Mouse (Mus musculus): Measurements from ENCODE around the gene Sspn. TPM values are rescaled to one million over a fixed set of nuclear protein-coding genes. Genes with fewer than 3 reads are reported as not detected.

The Sspn gene
- total RNA-seq, 1 experiment, result 0.27 TPM

GRCm38 (mm10) chr6:145916401-145916800 lies 15.0 kb upstream of the Sspn start:
- Histone ChIP-seq H3K4me1 (ENCODE audit: control insufficient read depth in 2 of 2, insufficient read depth in 2 of 2, low read length in 2 of 2, poor library complexity in 1 of 2) (no peaks in the 10 kb centered on the region), H3K36me3 (ENCODE audit: control insufficient read depth, insufficient read depth, low read length, poor library complexity, severe bottlenecking) (no peaks in the 10 kb centered on the region), H3K9ac (ENCODE audit: insufficient read depth, low read depth, low read length, poor library complexity, severe bottlenecking) (no peak overlapping the region), H3K4me3 (ENCODE audit: insufficient read depth in 1 of 2, low read depth in 1 of 2, low read length in 2 of 2, poor library complexity in 1 of 2, severe bottlenecking in 1 of 2) (no peak overlapping the region), H3K9me3 (ENCODE audit: control insufficient read depth, insufficient read depth, low read depth, low read length) (no peaks in the 10 kb centered on the region), H3K27ac (ENCODE audit: insufficient read depth, low read depth, low read length, poor library complexity, severe bottlenecking) (no peak overlapping the region)
- in situ Hi-C loops (cut with MboI; ENCODE audit: low sequenced_read_pairs in 2 of 2, unreplicated experiment in 2 of 2), result no loop called here
- no peak for TF ChIP-seq ZC3H11A (IDR thresholded peaks at IDR 0.05; ENCODE audit: borderline replicate concordance, low read depth, low read length)
- no peak for TF ChIP-seq MAFK (IDR thresholded peaks at IDR 0.05; ENCODE audit: insufficient read depth, low read depth, low read length)
- no peak for TF ChIP-seq CHD2 (IDR thresholded peaks at IDR 0.05; ENCODE audit: low read depth, low read length)
- no peak for TF ChIP-seq ZNF384 (IDR thresholded peaks at IDR 0.05; ENCODE audit: low read depth, low read length)
- no peak for TF ChIP-seq HCFC1 (IDR thresholded peaks at IDR 0.05; ENCODE audit: borderline replicate concordance, insufficient read depth, low read length)
- no peak for DNase-seq (ENCODE audit: low read depth, low spot score)

- Histone ChIP-seq H3K36me3 (ENCODE audit: control insufficient read depth, insufficient read depth, low read length, poor library complexity, severe bottlenecking) (no peaks in the 10 kb centered on the region), H3K9ac (ENCODE audit: insufficient read depth, low read depth, low read length, poor library complexity, severe bottlenecking) (no peak overlapping the region), H3K9me3 (ENCODE audit: control insufficient read depth, insufficient read depth, low read depth, low read length) (no peaks in the 10 kb centered on the region), H3K4me1 (ENCODE audit: control insufficient read depth in 2 of 2, insufficient read depth in 2 of 2, low read length in 2 of 2, poor library complexity in 1 of 2) (no peaks in the 10 kb centered on the region), H3K27ac (ENCODE audit: insufficient read depth, low read depth, low read length, poor library complexity, severe bottlenecking) (no peak overlapping the region), H3K4me3 (ENCODE audit: insufficient read depth in 1 of 2, low read depth in 1 of 2, low read length in 2 of 2, poor library complexity in 1 of 2, severe bottlenecking in 1 of 2) (no peak overlapping the region)
- in situ Hi-C loops (cut with MboI; ENCODE audit: low sequenced_read_pairs in 2 of 2, unreplicated experiment in 2 of 2), result no loop called here
- DNase-seq (ENCODE audit: low read depth, low spot score), result no peak
- no peak for TF ChIP-seq CHD2 (IDR thresholded peaks at IDR 0.05; ENCODE audit: low read depth, low read length)
- TF ChIP-seq ZNF384 (IDR thresholded peaks at IDR 0.05; ENCODE audit: low read depth, low read length), result no peak
- no peak for TF ChIP-seq MAFK (IDR thresholded peaks at IDR 0.05; ENCODE audit: insufficient read depth, low read depth, low read length)
- TF ChIP-seq ZC3H11A (IDR thresholded peaks at IDR 0.05; ENCODE audit: borderline replicate concordance, low read depth, low read length), result no peak
- TF ChIP-seq HCFC1 (IDR thresholded peaks at IDR 0.05; ENCODE audit: borderline replicate concordance, insufficient read depth, low read length), result no peak
These were observed 13.2 kb upstream of the Sspn start for GRCm38 (mm10) chr6:145918236-145918635.

GRCm38 (mm10) chr6:145923594-145923993 lies 7.8 kb upstream of the Sspn start:
- no peak overlapping the region for H3K27ac ChIP-seq (ENCODE audit: insufficient read depth, low read depth, low read length, poor library complexity, severe bottlenecking)
- no peaks in the 10 kb centered on the region for H3K4me1 ChIP-seq (ENCODE audit: control insufficient read depth in 2 of 2, insufficient read depth in 2 of 2, low read length in 2 of 2, poor library complexity in 1 of 2)
- H3K36me3 ChIP-seq (ENCODE audit: control insufficient read depth, insufficient read depth, low read length, poor library complexity, severe bottlenecking), result no peaks in the 10 kb centered on the region
- DNase-seq (ENCODE audit: low read depth, low spot score), result no peak
- in situ Hi-C loops (cut with MboI; ENCODE audit: low sequenced_read_pairs in 2 of 2, unreplicated experiment in 2 of 2), result no loop called here
- no peak overlapping the region for H3K9ac ChIP-seq (ENCODE audit: insufficient read depth, low read depth, low read length, poor library complexity, severe bottlenecking)
- no peaks in the 10 kb centered on the region for H3K9me3 ChIP-seq (ENCODE audit: control insufficient read depth, insufficient read depth, low read depth, low read length)
- H3K4me3 ChIP-seq (ENCODE audit: insufficient read depth in 1 of 2, low read depth in 1 of 2, low read length in 2 of 2, poor library complexity in 1 of 2, severe bottlenecking in 1 of 2), result no peak overlapping the region
- no peak for TF ChIP-seq MAFK (IDR thresholded peaks at IDR 0.05; ENCODE audit: insufficient read depth, low read depth, low read length)

DNA sequence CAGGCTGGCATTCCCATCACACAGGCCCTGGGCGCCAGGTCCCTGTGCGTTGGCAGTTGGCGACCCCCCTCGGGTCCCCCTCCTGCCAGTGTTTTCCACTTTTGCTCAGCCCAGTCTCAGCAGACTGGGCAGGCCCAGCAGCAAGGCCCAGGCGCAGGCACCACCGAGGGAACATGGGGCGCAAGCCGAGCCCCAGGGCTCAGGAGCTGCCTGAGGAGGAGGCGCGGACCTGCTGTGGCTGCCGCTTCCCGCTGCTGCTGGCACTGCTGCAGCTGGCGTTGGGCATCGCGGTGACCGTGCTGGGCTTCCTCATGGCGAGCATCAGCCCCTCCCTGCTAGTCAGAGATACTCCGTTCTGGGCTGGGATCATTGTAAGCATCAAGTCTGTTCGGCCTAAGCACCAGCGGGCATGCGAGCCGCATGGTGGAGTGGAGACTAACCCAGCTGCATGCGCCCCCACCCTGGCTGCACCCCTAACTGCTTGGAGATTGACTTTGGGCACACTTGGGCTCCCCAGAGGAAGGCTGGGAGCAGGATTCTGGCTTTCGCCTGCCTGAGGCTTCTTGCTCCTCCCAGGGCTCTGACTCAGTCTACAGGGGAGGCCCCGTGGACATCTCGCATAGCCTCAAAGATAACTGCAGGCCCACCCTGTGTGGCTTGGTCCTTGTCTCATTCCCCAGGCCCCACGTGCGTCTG lies 2.7 kb downstream of the Sspn start:
- Histone ChIP-seq H3K27ac (ENCODE audit: insufficient read depth, low read depth, low read length, poor library complexity, severe bottlenecking) (no peak overlapping the region), H3K36me3 (ENCODE audit: control insufficient read depth, insufficient read depth, low read length, poor library complexity, severe bottlenecking) (no peaks in the 10 kb centered on the region), H3K4me3 (ENCODE audit: insufficient read depth in 1 of 2, low read depth in 1 of 2, low read length in 2 of 2, poor library complexity in 1 of 2, severe bottlenecking in 1 of 2) (peak overlapping the region; percentile 52 to 58), H3K9me3 (ENCODE audit: control insufficient read depth, insufficient read depth, low read depth, low read length) (no peaks in the 10 kb centered on the region), H3K9ac (ENCODE audit: insufficient read depth, low read depth, low read length, poor library complexity, severe bottlenecking) (peak overlapping the region; percentile 30; the same call in 1 of the 2 replicates), H3K4me1 (ENCODE audit: control insufficient read depth in 2 of 2, insufficient read depth in 2 of 2, low read length in 2 of 2, poor library complexity in 1 of 2) (peaks cover 6% of the 10 kb centered on the region in 2 experiments; a peak in 2 of 4 replicates)
- in situ Hi-C loops (cut with MboI; ENCODE audit: low sequenced_read_pairs in 2 of 2, unreplicated experiment in 2 of 2), result no loop called here
- TF ChIP-seq ZC3H11A (IDR thresholded peaks at IDR 0.05; ENCODE audit: borderline replicate concordance, low read depth, low read length) (no peak), HCFC1 (IDR thresholded peaks at IDR 0.05; ENCODE audit: borderline replicate concordance, insufficient read depth, low read length) (no peak), CHD2 (IDR thresholded peaks at IDR 0.05; ENCODE audit: low read depth, low read length) (no peak), ZNF384 (IDR thresholded peaks at IDR 0.05; ENCODE audit: low read depth, low read length) (no peak), MAFK (IDR thresholded peaks at IDR 0.05; ENCODE audit: insufficient read depth, low read depth, low read length) (no peak)
- DNase-seq (ENCODE audit: low read depth, low spot score), result no peak
